Mouse (Mus musculus) megakaryocyte, embryonic 14.5 days (primary cell): ENCODE measurements at regions not wholly inside any gene's neighbourhood (a gene's known extent, or its start where the extent isn't known, plus 50 kb on each side); places are given as distances from the start of the nearest gene placed in this dataset.

ENCODE experiments used
- H3K27me3 ChIP-seq: replicated peaks from 2 replicates; pipeline ENCODE3; 2012; ENCODE audit warnings: inconsistent platforms
- H3K36me3 ChIP-seq: replicated peaks from 2 replicates; pipeline ENCODE3; 2012; ENCODE audit warnings: low read length, inconsistent platforms, mixed read lengths
- H3K4me1 ChIP-seq: 2 replicates; pipeline ENCODE4 v1.6.1; 2012; ENCODE audit warnings: inconsistent platforms
- H3K4me3 ChIP-seq: replicated peaks from 2 replicates; pipeline ENCODE3; 2012; ENCODE audit warnings: moderate library complexity, mild to moderate bottlenecking, inconsistent platforms
- H3K9me3 ChIP-seq: 2 replicates; pipeline ENCODE4 v1.6.1; 2012; ENCODE audit warnings: inconsistent platforms
- FLI1 ChIP-seq: IDR thresholded peaks from 2 replicates; pipeline ENCODE4 v1.6.1; 2012; ENCODE audit warnings: low read length, inconsistent platforms, mixed read lengths
- GATA1 ChIP-seq: IDR thresholded peaks from 3 replicates; pipeline ENCODE4 v1.6.1; 2012; ENCODE audit warnings: mixed read lengths, low read length, inconsistent platforms, borderline replicate concordance

GRCm38 (mm10) chr7:37208305-37208704 is 510.4 kb downstream of the Tshz3 start:
- H3K36me3 ChIP-seq = no peaks in the 10 kb centered on the region
- no peaks in the 10 kb centered on the region for H3K27me3 ChIP-seq
- TF ChIP-seq FLI1 (no peak), GATA1 (no peak)
- no peak overlapping the region for H3K4me3 ChIP-seq
- H3K4me1 ChIP-seq = no peaks in the 10 kb centered on the region
- peaks cover 28% of the 10 kb centered on the region for H3K9me3 ChIP-seq

- TF ChIP-seq FLI1 (no peak), GATA1 (no peak)
- Histone ChIP-seq H3K9me3 (peaks cover 42% of the 10 kb centered on the region), H3K36me3 (no peaks in the 10 kb centered on the region), H3K27me3 (no peaks in the 10 kb centered on the region), H3K4me3 (no peak overlapping the region), H3K4me1 (no peaks in the 10 kb centered on the region)
These were observed 515.8 kb downstream of the Tshz3 start for GRCm38 (mm10) chr7:37213751-37214181.

- Histone ChIP-seq H3K9me3 (peaks cover 57% of the 10 kb centered on the region), H3K4me1 (no peaks in the 10 kb centered on the region), H3K36me3 (no peaks in the 10 kb centered on the region), H3K27me3 (no peaks in the 10 kb centered on the region), H3K4me3 (no peak overlapping the region)
- TF ChIP-seq GATA1 = no peak
- TF ChIP-seq FLI1 = no peak
These were observed 517.6 kb downstream of the Tshz3 start for GRCm38 (mm10) chr7:37215498-37215897.

GRCm38 (mm10) chr7:37220476-37220875 is 522.6 kb downstream of the Tshz3 start:
- no peak overlapping the region for H3K4me3 ChIP-seq
- TF ChIP-seq FLI1 (no peak), GATA1 (no peak)
- no peaks in the 10 kb centered on the region for H3K36me3 ChIP-seq
- H3K9me3 ChIP-seq = peaks cover 50% of the 10 kb centered on the region
- no peaks in the 10 kb centered on the region for H3K27me3 ChIP-seq
- no peaks in the 10 kb centered on the region for H3K4me1 ChIP-seq

- Histone ChIP-seq H3K9me3 (peaks cover 48% of the 10 kb centered on the region), H3K27me3 (no peaks in the 10 kb centered on the region), H3K4me1 (no peaks in the 10 kb centered on the region), H3K4me3 (no peak overlapping the region), H3K36me3 (no peaks in the 10 kb centered on the region)
- no peak for TF ChIP-seq GATA1
- TF ChIP-seq FLI1 = no peak
These were observed 528.5 kb downstream of the Tshz3 start for GRCm38 (mm10) chr7:37226423-37226822.

- TF ChIP-seq FLI1 = no peak
- no peak for TF ChIP-seq GATA1
- Histone ChIP-seq H3K27me3 (no peaks in the 10 kb centered on the region), H3K9me3 (peaks cover 52% of the 10 kb centered on the region), H3K4me1 (no peaks in the 10 kb centered on the region), H3K36me3 (no peaks in the 10 kb centered on the region), H3K4me3 (no peak overlapping the region)
These were observed 532.9 kb downstream of the Tshz3 start for GRCm38 (mm10) chr7:37230641-37231347.

GRCm38 (mm10) chr7:37240832-37241231 is 532.6 kb downstream of the Zfp536 start:
- TF ChIP-seq GATA1 (no peak), FLI1 (no peak)
- Histone ChIP-seq H3K4me1 (no peaks in the 10 kb centered on the region), H3K9me3 (peaks cover 29% of the 10 kb centered on the region)

GRCm38 (mm10) chr7:37241781-37242180 is 531.7 kb downstream of the Zfp536 start:
- H3K4me1 ChIP-seq = no peaks in the 10 kb centered on the region
- no peak for TF ChIP-seq FLI1
- no peak for TF ChIP-seq GATA1
- H3K36me3 ChIP-seq = no peaks in the 10 kb centered on the region
- peaks cover 37% of the 10 kb centered on the region for H3K9me3 ChIP-seq
- no peak overlapping the region for H3K4me3 ChIP-seq
- H3K27me3 ChIP-seq = no peaks in the 10 kb centered on the region

More at GRCm38 (mm10) chr7:37240832-37241231, 532.6 kb downstream of the Zfp536 start:
- no peaks in the 10 kb centered on the region for H3K27me3 ChIP-seq
- H3K36me3 ChIP-seq = no peaks in the 10 kb centered on the region
- H3K4me3 ChIP-seq = peak overlapping the region; percentile 38

- no peak for TF ChIP-seq FLI1
- no peak for TF ChIP-seq GATA1
- peaks cover 37% of the 10 kb centered on the region for H3K9me3 ChIP-seq
These were observed 531.0 kb downstream of the Zfp536 start for GRCm38 (mm10) chr7:37242476-37242875.

GRCm38 (mm10) chr7:37246156-37246555 is 527.3 kb downstream of the Zfp536 start:
- no peak overlapping the region for H3K4me3 ChIP-seq
- H3K4me1 ChIP-seq = no peaks in the 10 kb centered on the region
- no peaks in the 10 kb centered on the region for H3K36me3 ChIP-seq
- TF ChIP-seq FLI1 (no peak), GATA1 (no peak)
- H3K9me3 ChIP-seq = peaks cover 29% of the 10 kb centered on the region
- H3K27me3 ChIP-seq = no peaks in the 10 kb centered on the region

More at GRCm38 (mm10) chr7:37242476-37242875, 531.0 kb downstream of the Zfp536 start:
- H3K27me3 ChIP-seq = no peaks in the 10 kb centered on the region
- H3K4me3 ChIP-seq = no peak overlapping the region
- H3K4me1 ChIP-seq = no peaks in the 10 kb centered on the region
- H3K36me3 ChIP-seq = no peaks in the 10 kb centered on the region
